In the genomic region with DNA sequence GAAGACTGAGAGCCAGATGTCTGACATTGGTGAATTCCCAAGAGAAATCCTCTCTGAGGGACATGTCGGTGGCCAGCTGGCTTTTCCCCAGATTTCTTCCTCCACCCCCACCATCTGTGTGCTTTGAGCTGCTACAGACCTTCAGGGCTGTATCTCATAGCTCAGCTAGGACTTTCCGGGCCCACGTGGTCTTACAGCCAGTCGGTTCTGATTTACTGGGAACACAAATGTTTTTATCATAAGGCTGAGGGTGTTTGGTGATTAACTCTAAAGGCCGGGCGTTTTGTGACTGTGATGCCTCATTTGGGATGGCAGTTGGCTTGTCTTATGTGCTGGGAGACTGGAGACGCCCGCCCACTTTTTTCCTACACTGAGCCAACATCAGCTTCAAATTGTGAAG, we compare ENCODE assay signal across 8 mouse cellular contexts. TPM values are rescaled to one million over a fixed set of nuclear protein-coding genes. Genes with fewer than 3 reads are reported as not detected.
DNase-seq lines count a peak whose midpoint lies in the region; ATAC-seq and TF ChIP-seq lines count a peak whose summit lies in the region.
"Had no signal": no experiment of that assay in that cellular context is flagged by ENCODE, and none has a peak within 500 bp of the region (broad histone marks: within the 10 kb centered on the region; RNA-seq: fewer than 3 reads in every experiment).

No protein-coding gene starts in this region.

- peak; percentile 14 to 33 for DNase-seq in frontal cortex, postnatal 10 days (ENCODE audit: low spot score in 2 of 2)
- DNase-seq in layer of hippocampus, postnatal 25 days (ENCODE audit: extremely low spot score in 1 of 2, low spot score in 1 of 2) = peak; percentile 23 to 27
- peak; percentile 57 to 59 for DNase-seq in right cerebral cortex, adult 2 months (ENCODE audit: low spot score in 2 of 2)
- DNase-seq in adrenal gland, postnatal 4 days (ENCODE audit: low spot score in 2 of 2) = no peak
- DNase-seq in thymus, postnatal 0 days (ENCODE audit: low spot score) = no peak

- ATAC-seq in intestine, embryonic 15.5 days = peak; percentile 47; the same call in 1 of the 2 replicates
- no peak for ATAC-seq in intestine, postnatal 0 days

- H3K9me3 ChIP-seq in intestine, embryonic 15.5 days = no peaks in the 10 kb centered on the region
- no peaks in the 10 kb centered on the region for H3K9me3 ChIP-seq in intestine, postnatal 0 days (ENCODE audit: control insufficient read depth)
- H3K9me3 ChIP-seq: limb, embryonic 15.5 days had no signal

- H3K9ac ChIP-seq in intestine, embryonic 15.5 days = no peak overlapping the region
- H3K9ac ChIP-seq in intestine, postnatal 0 days (ENCODE audit: low read depth, low read length) = no peak overlapping the region
- H3K9ac ChIP-seq: limb, embryonic 15.5 days had no signal

- no peak overlapping the region for H3K4me3 ChIP-seq in intestine, embryonic 15.5 days (replicated peaks)
- no peak overlapping the region for H3K4me3 ChIP-seq in intestine, postnatal 0 days (ENCODE audit: low read depth, low read length)
- H3K4me3 ChIP-seq: limb, embryonic 15.5 days had no signal

- 48% methylated on average over 8 of the region's 8 CpGs for WGBS in intestine, embryonic 15.5 days
- 61% methylated on average over 8 of the region's 8 CpGs for WGBS in intestine, postnatal 0 days

- no peak overlapping the region for H3K27ac ChIP-seq in intestine, embryonic 15.5 days
- H3K27ac ChIP-seq in intestine, postnatal 0 days (ENCODE audit: low read depth, low read length) = no peak overlapping the region
- H3K27ac ChIP-seq: limb, embryonic 15.5 days had no signal

- no peaks in the 10 kb centered on the region for H3K36me3 ChIP-seq in intestine, embryonic 15.5 days
- no peaks in the 10 kb centered on the region for H3K36me3 ChIP-seq in intestine, postnatal 0 days (ENCODE audit: control insufficient read depth, insufficient read depth)
- H3K36me3 ChIP-seq: limb, embryonic 15.5 days had no signal

- TF ChIP-seq CTCF in intestine, postnatal 0 days (IDR thresholded peaks at IDR 0.05; ENCODE audit: low read depth) = no peak

- H3K4me2 ChIP-seq in intestine, embryonic 15.5 days (replicated peaks) = no peak overlapping the region
- H3K4me2 ChIP-seq in intestine, postnatal 0 days (replicated peaks; ENCODE audit: low read depth) = no peak overlapping the region
- H3K4me2 ChIP-seq: limb, embryonic 15.5 days had no signal

- no peaks in the 10 kb centered on the region for H3K27me3 ChIP-seq in intestine, embryonic 15.5 days (replicated peaks)
- H3K27me3 ChIP-seq in intestine, postnatal 0 days (replicated peaks; ENCODE audit: control insufficient read depth, insufficient read depth, low read length) = no peaks in the 10 kb centered on the region
- H3K27me3 ChIP-seq: limb, embryonic 15.5 days had no signal

- H3K4me1 ChIP-seq in intestine, embryonic 15.5 days (replicated peaks) = no peaks in the 10 kb centered on the region
- no peaks in the 10 kb centered on the region for H3K4me1 ChIP-seq in intestine, postnatal 0 days (replicated peaks; ENCODE audit: control insufficient read depth, insufficient read depth, low read length)
- H3K4me1 ChIP-seq: limb, embryonic 15.5 days had no signal

RNA-seq across cellular contexts. Expression of gene Zkscan6, which starts 32.0 kb away (rescaled TPM):
- 14.5 and 15.1 TPM in 2 replicates for polyA plus RNA-seq in intestine, embryonic 15.5 days (2015; fragmentation: Nextera tagmentation; extraction: Ambion mirVana)
- 9.3 and 9.9 TPM in 2 replicates for polyA plus RNA-seq in intestine, postnatal 0 days (2015; fragmentation: Nextera tagmentation; extraction: Ambion mirVana)
- 10 to 100 TPM; 14.5 to 16.1 TPM for total RNA-seq in layer of hippocampus, postnatal 25 days (2021)
- 10 to 100 TPM; 14.3 to 16.6 TPM for total RNA-seq in adrenal gland, postnatal 4 days (2021)
- 21.3 and 21.8 TPM in 2 replicates for polyA plus RNA-seq in thymus, postnatal 0 days (2015; fragmentation: Nextera tagmentation; extraction: Ambion mirVana)

RNA-seq across cellular contexts. Expression of gene Map2k4, which starts 50.9 kb away (rescaled TPM):
- polyA plus RNA-seq in intestine, embryonic 15.5 days (2015; fragmentation: Nextera tagmentation; extraction: Ambion mirVana) = 54.8 and 57.8 TPM in 2 replicates
- polyA plus RNA-seq in intestine, postnatal 0 days (2015; fragmentation: Nextera tagmentation; extraction: Ambion mirVana) = 38.9 and 42.7 TPM in 2 replicates
- total RNA-seq in layer of hippocampus, postnatal 25 days (2021) = 100 to 1,000 TPM; 196 TPM
- total RNA-seq in adrenal gland, postnatal 4 days (2021) = 10 to 100 TPM; 55.4 to 59.2 TPM
- 36.6 and 44.0 TPM in 2 replicates for polyA plus RNA-seq in thymus, postnatal 0 days (2015; fragmentation: Nextera tagmentation; extraction: Ambion mirVana)

Comparison
In these comparisons a context has a peak if more than half of its experiments do, and no peak if none do; other contexts are left out.
1. DNase-seq: peak in frontal cortex, postnatal 10 days (2 of 2), layer of hippocampus, postnatal 25 days (2 of 2) and right cerebral cortex, adult 2 months (2 of 2); none in adrenal gland, postnatal 4 days (0 of 2) and thymus, postnatal 0 days (single experiment).